Mouse (Mus musculus) kidney, embryonic 16.5 days (tissue): ENCODE data around the gene Xylt1. TPM values are rescaled to one million over a fixed set of nuclear protein-coding genes. Genes with fewer than 3 reads are reported as not detected.

Experiments
- ATAC-seq: fragments of 200-750 bp; cut with Nextera tagmentation; 2 replicates; pipeline ENCODE4 v1.8.0; 2017; ENCODE audit warnings: moderate TSS enrichment; ENCODE audit not compliant: low FRiP score, low TSS enrichment
- H3K27ac ChIP-seq: fragments of 300-500 bp; sonication (generic); 2 replicates; pipeline ENCODE4 v1.5.1; 2014; ENCODE audit warnings: low read length
- H3K27me3 ChIP-seq: fragments of 300-500 bp; sonication (generic); 2 replicates; pipeline ENCODE4 v1.6.1; 2014; ENCODE audit warnings: low read length, control low read depth, mixed read lengths; ENCODE audit not compliant: insufficient read depth
- H3K36me3 ChIP-seq: fragments of 300-500 bp; sonication (generic); 2 replicates; pipeline ENCODE4 v1.6.1; 2014; ENCODE audit warnings: low read length, control low read depth, mixed read lengths; ENCODE audit not compliant: insufficient read depth
- H3K4me1 ChIP-seq: fragments of 300-500 bp; sonication (generic); 2 replicates; pipeline ENCODE4 v1.6.1; 2014; ENCODE audit warnings: low read length, control low read depth, mixed read lengths; ENCODE audit not compliant: insufficient read depth
- H3K4me2 ChIP-seq: fragments of 300-500 bp; sonication (generic); replicated peaks from 2 replicates; pipeline ENCODE4 v1.6.1; 2014; ENCODE audit warnings: low read depth, low read length
- H3K4me3 ChIP-seq: fragments of 300-500 bp; sonication (generic); 2 replicates; pipeline ENCODE4 v1.5.1; 2014; ENCODE audit warnings: mild to moderate bottlenecking, low read length
- H3K9ac ChIP-seq: fragments of 300-500 bp; sonication (generic); replicated peaks from 2 replicates; pipeline ENCODE4 v1.6.1; 2014; ENCODE audit warnings: low read length
- H3K9me3 ChIP-seq: fragments of 300-500 bp; sonication (generic); 2 replicates; pipeline ENCODE4 v1.6.1; 2016; ENCODE audit warnings: low read length, control low read depth
- WGBS: fragments of 180-500 bp; shearing (Covaris S2); extraction: QIAGEN DNeasy Blood & Tissue Kit; methylation state at CpG from one replicate; pipeline ENCODE4 v1.1.7; 2014; 5-methylcytosine and 5-hydroxymethylcytosine counted together
- polyA plus RNA-seq: library from polyadenylated mRNA; unstranded; fragments of >200 nt; fragmentation: Nextera tagmentation; extraction: Ambion mirVana; gene quantifications from 2 replicates; pipeline ENCODE4 v1.2.1, GENCODE M21; 2015

Xylt1 gene
- polyA plus RNA-seq, 1 experiment from 2014 or later = 1.6 TPM

DNA sequence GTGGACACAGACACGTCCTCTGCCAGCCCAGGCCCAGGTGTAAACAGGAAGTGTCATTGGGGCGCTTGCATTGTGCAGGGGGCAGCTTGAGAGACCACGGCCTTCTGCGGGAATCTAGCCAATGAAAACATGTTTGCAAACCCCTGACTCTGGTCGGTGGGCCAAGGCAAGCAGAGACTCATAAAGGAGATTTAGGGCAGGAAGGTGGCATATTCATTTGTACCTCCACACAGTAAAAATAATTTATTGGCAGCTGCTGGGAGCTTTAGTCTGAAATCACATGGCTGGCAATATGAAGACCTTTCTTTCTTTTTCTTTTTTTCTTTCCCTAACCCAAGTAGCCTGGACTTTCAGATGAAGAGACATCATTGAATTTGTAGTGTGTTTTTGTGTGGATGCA is 159.6 kb downstream of the Xylt1 start:
- Histone ChIP-seq H3K27me3 (no peaks in the 10 kb centered on the region), H3K4me2 (no peak overlapping the region), H3K4me3 (no peak overlapping the region), H3K27ac (no peak overlapping the region), H3K9ac (no peak overlapping the region), H3K4me1 (peaks cover 34% of the 10 kb centered on the region), H3K36me3 (no peaks in the 10 kb centered on the region), H3K9me3 (no peaks in the 10 kb centered on the region)
- WGBS = 7% methylated on average over 5 of the region's 5 CpGs
- ATAC-seq = 0 out of 2 replicates have a peak, but pooled peaks have one; percentile 12

DNA sequence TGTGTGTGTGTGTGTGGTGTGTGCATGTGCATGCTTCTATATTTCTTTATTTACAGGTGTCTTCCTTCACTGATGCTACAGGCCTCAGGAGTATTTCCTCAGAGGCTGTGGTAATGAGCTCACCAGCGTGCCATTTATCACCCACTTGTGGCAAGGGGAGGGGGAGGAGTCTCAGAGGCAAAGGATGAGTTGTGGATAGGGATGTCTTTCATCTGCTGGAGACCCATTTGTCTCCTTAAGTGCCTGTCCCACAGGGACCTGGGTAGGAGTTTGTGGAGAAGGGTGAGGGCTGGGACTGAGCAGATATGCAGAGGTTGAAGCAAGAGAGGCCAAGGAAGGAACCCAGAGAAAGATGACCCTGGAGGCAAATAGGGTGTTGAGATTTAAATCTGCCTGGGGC is 160.3 kb downstream of the Xylt1 start:
- Histone ChIP-seq H3K4me2 (no peak overlapping the region), H3K36me3 (no peaks in the 10 kb centered on the region), H3K27ac (no peak overlapping the region), H3K4me3 (no peak overlapping the region), H3K4me1 (peaks cover 34% of the 10 kb centered on the region), H3K9me3 (no peaks in the 10 kb centered on the region), H3K27me3 (no peaks in the 10 kb centered on the region), H3K9ac (no peak overlapping the region)
- WGBS = 19% methylated on average over 1 of the region's 1 CpGs
- no peak; the same call in 1 of the 2 replicates for ATAC-seq

DNA sequence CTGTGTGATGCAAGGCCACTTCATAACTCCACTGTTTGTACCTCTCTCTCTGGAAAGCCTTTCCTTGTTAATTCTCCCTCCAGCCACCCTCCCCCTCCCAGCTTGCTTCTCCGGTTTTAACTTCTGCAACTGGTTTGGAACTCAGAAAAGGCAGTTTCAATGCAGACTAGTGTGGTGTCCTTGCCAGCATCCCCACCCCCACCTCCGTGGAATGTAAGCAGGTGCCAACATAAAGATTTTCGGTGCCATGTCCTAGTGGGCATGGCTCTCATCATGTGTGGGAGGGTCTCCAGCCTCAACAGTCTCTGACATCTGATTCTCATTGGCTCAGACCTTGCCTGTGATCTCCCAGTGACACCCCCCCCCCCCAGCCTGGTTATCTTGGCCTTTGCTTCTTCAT is 160.9 kb downstream of the Xylt1 start:
- Histone ChIP-seq H3K36me3 (no peaks in the 10 kb centered on the region), H3K4me2 (no peak overlapping the region), H3K4me1 (peaks cover 34% of the 10 kb centered on the region), H3K27ac (no peak overlapping the region), H3K27me3 (no peaks in the 10 kb centered on the region), H3K4me3 (no peak overlapping the region), H3K9me3 (no peaks in the 10 kb centered on the region), H3K9ac (no peak overlapping the region)
- ATAC-seq = no peak
- 33% methylated on average over 3 of the region's 3 CpGs for WGBS

DNA sequence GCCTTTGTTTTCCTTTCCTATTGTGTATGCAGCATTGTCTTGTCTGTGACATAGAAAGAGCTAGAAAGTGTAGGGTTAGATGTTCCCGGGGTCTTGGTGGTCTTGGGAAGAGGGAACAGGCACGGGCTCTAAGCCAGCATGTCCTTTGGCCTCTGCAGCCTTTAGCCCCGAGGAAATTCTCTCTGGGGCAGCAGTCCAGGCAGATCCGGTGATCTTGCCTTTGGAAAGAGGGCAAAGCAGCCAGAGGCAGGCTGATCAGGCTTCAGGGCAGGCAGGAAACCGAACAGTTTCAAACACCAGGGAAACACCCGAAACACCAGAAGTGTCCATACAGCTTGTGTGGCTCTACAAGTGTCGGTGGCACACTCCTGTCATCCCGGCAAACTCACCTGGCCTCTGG is 162.3 kb downstream of the Xylt1 start:
- Histone ChIP-seq H3K4me1 (peaks cover 34% of the 10 kb centered on the region), H3K36me3 (no peaks in the 10 kb centered on the region), H3K27ac (no peak overlapping the region; the same call in 1 of the 2 replicates), H3K9me3 (no peaks in the 10 kb centered on the region), H3K9ac (0 out of 2 replicates have a peak overlapping the region, but pooled peaks have one; percentile 9), H3K4me3 (no peak overlapping the region), H3K27me3 (no peaks in the 10 kb centered on the region), H3K4me2 (no peak overlapping the region)
- 43% methylated on average over 8 of the region's 8 CpGs for WGBS
- no peak for ATAC-seq

DNA sequence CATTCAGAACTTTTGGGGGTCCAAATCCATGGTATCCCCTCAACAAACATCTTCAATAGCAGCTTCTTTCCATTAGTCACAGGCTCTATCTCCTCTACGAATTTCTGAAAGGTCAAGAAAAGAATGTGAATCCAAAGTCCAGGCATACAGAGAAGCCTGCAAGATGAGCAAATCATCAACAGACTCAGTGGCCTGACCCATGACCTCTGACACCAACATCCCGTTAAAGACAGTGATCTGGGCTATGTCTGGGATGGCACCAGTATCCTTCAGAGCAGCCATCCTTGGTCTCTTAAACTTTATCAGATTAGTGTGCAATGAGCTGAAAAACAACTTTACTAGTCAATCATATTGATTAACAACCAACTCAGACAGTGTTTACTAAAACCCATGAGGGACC is 163.3 kb downstream of the Xylt1 start:
- Histone ChIP-seq H3K4me2 (no peak overlapping the region), H3K27ac (no peak overlapping the region), H3K36me3 (no peaks in the 10 kb centered on the region), H3K9ac (no peak overlapping the region), H3K9me3 (no peaks in the 10 kb centered on the region), H3K27me3 (no peaks in the 10 kb centered on the region), H3K4me3 (no peak overlapping the region), H3K4me1 (peaks cover 34% of the 10 kb centered on the region)
- 29% methylated on average over 2 of the region's 2 CpGs for WGBS
- no peak for ATAC-seq

DNA sequence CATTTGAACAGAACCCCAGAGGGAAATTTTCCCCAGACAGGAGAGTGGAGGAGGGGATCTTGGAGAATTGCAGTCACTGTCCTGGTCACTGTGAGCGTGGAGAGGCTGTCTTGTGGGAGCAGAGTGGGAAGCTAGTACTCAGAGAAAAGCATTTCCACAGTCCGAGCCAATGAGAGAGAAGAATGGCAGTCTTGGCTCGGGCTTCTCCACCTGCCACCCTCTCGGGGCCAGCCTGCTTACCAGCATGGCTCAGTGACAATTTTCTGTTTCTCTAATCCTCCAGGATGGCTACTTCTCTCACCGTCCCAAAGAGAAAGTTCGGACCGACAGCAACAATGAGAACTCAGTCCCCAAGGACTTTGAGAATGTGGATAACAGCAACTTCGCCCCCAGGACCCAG is 167.5 kb downstream of the Xylt1 start:
- Histone ChIP-seq H3K27ac (no peak overlapping the region), H3K9me3 (no peaks in the 10 kb centered on the region), H3K4me1 (peaks cover 33% of the 10 kb centered on the region), H3K4me3 (no peak overlapping the region), H3K36me3 (no peaks in the 10 kb centered on the region), H3K9ac (no peak overlapping the region), H3K27me3 (no peaks in the 10 kb centered on the region), H3K4me2 (no peak overlapping the region)
- no peak for ATAC-seq
- 75% methylated on average over 8 of the region's 8 CpGs for WGBS

DNA sequence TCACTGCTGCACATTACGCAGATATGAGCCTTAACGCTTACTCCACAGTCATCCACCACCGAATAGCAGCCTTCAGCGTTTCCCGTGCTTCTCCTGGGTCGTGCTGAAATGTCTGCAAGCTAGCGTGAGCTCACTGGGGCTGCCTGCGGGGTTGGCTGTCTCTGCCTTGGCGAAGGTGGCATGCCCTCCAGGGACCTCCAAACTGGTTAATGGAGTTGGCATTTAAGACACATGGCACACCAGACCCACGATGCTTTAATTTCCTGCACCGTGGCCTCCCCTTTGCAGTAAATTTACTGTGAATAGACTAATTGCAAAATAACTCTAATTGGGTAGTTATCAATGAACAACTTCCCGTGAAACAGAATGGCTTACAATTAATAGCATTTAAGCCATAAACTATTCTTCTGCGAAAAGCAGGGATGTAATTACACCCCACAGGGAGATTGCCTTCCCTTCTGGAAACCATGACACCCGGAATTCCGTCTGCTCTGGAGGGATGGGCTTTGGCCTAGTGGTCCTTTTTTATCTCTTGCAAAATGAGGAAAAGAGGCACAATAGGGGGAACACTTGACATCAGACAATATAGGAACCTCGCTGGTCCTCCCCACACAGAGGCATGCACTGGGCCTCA is 170.3 kb downstream of the Xylt1 start:
- 49% methylated on average over 16 of the region's 16 CpGs for WGBS

DNA sequence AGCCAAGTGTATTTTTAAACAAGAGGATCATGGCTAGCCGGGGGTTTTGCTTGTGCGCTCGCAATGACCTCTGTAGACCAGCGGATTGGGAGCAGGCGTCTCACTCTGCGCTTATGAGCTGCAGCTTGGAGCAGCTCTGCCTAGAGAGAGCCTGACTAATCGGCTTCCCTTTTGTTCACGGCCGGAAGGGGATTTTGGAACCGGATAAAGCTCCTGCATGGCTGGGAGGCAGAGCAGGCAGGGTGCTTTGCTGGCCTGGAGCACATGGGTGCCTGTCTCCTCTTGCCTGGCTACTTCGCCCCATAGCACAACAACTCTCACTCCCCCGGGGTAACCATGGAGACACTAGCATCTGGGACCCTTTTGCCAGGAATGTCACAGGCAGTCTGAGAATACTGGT is 172.4 kb downstream of the Xylt1 start:
- Histone ChIP-seq H3K9me3 (no peaks in the 10 kb centered on the region), H3K4me1 (peaks cover 59% of the 10 kb centered on the region), H3K4me3 (no peak overlapping the region), H3K36me3 (no peaks in the 10 kb centered on the region), H3K9ac (no peak overlapping the region; the same call in 1 of the 2 replicates), H3K4me2 (no peak overlapping the region), H3K27me3 (no peaks in the 10 kb centered on the region), H3K27ac (no peak overlapping the region)
- ATAC-seq = no peak
- WGBS = 50% methylated on average over 12 of the region's 12 CpGs

More for the DNA sequence above, 170.3 kb downstream of the Xylt1 start:
- Histone ChIP-seq H3K36me3 (no peaks in the 10 kb centered on the region), H3K27ac (no peak overlapping the region), H3K9me3 (no peaks in the 10 kb centered on the region), H3K4me2 (no peak overlapping the region), H3K27me3 (no peaks in the 10 kb centered on the region), H3K4me1 (peaks cover 40% of the 10 kb centered on the region), H3K9ac (no peak overlapping the region), H3K4me3 (no peak overlapping the region)
- ATAC-seq = no peak

DNA sequence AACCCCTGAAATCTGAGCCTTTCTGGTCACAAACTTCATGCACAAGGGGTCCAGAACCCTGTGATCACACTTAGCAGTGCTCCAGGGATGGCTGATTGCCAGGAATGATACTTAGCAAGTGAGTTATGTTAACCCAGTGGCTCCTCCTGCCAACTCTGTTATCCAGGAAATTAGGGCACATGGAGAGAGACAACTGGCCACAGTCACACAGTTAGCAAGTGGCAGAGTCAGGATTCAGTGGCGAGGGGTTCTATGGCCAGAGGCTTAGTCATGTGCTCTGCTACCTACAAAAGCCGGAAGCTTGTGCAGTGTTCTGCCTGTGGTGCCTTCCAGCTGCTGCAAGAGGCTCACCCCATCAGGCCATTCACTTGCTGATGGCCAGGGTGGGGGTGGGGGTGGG is 175.0 kb downstream of the Xylt1 start:
- Histone ChIP-seq H3K27ac (no peak overlapping the region), H3K9me3 (no peaks in the 10 kb centered on the region), H3K4me3 (no peak overlapping the region), H3K4me1 (peaks cover 50% of the 10 kb centered on the region), H3K9ac (no peak overlapping the region), H3K4me2 (no peak overlapping the region), H3K27me3 (no peaks in the 10 kb centered on the region), H3K36me3 (no peaks in the 10 kb centered on the region)
- peak; percentile 68 for ATAC-seq
- WGBS = 34% methylated on average over 2 of the region's 2 CpGs

DNA sequence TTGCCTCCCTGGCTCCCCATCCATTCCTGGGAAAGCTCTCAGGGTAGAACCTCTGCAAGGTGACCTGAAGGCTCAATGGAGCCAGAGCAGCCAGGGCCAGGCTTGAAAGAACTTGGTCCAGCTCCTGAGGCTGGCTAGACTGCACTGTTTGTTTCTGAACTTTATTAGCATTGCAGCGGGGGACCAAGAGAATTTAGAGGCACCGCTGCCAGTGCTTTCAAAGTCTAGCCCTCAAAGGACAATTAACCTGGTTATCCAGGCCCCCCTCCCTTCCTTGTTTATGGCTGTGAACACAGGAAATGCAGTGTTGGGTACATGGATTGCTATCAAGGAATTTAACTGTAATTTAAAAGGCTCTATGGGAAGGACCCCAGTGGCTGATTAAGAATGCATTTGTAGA is 177.4 kb downstream of the Xylt1 start:
- Histone ChIP-seq H3K9ac (no peak overlapping the region), H3K9me3 (no peaks in the 10 kb centered on the region), H3K27me3 (no peaks in the 10 kb centered on the region), H3K4me3 (no peak overlapping the region), H3K4me2 (no peak overlapping the region), H3K4me1 (peaks cover 30% of the 10 kb centered on the region), H3K27ac (no peak overlapping the region), H3K36me3 (no peaks in the 10 kb centered on the region)
- WGBS = 35% methylated on average over 2 of the region's 2 CpGs
- ATAC-seq = no peak
